25 mouse cellular contexts compared by ENCODE assay signal in genomic region chr14:80007686-80008085, GRCm38 (mm10). TPM values are rescaled to one million over a fixed set of nuclear protein-coding genes. Genes with fewer than 3 reads are reported as not detected.
DNase-seq lines count a peak whose midpoint lies in the region; ATAC-seq lines count a peak whose summit lies in the region.
"Had no signal": no experiment of that assay in that cellular context is flagged by ENCODE, and none has a peak within 500 bp of the region (broad histone marks: within the 10 kb centered on the region; RNA-seq: fewer than 3 reads in every experiment).

No protein-coding gene starts in this region.

- no peak overlapping the region for H3K4me3 ChIP-seq in midbrain, embryonic 13.5 days (replicated peaks)
- H3K4me3 ChIP-seq in midbrain, embryonic 11.5 days (ENCODE audit: low read depth, low read length), result no peak overlapping the region
- H3K4me3 ChIP-seq: forebrain, embryonic 10.5 days; forebrain, embryonic 13.5 days; heart, adult 2 months; heart, embryonic 10.5 days; heart, embryonic 13.5 days had no signal

- peak; percentile 33 for DNase-seq in kidney, adult 18-20 months
- DNase-seq in kidney, adult 8-10 months, result no peak
- peak; percentile 43 for DNase-seq in kidney, postnatal 14 days
- no peak for DNase-seq in kidney, postnatal 4 days
- no peak for DNase-seq in midbrain, embryonic 11.5 days (ENCODE audit: low spot score, missing footprints)
- DNase-seq: adrenal gland, postnatal 10 days; adrenal gland, postnatal 36 days; B cell, adult 2 months; cerebellum, adult 18-20 months; cerebellum, adult 9-10 months; cerebellum, postnatal 14 days; gastrocnemius, postnatal 10 days; gastrocnemius, postnatal 36 days; heart, adult 2 months; heart, postnatal 14 days; heart, postnatal 4 days had no signal

- no peak overlapping the region for H3K4me2 ChIP-seq in midbrain, embryonic 13.5 days (replicated peaks)
- no peak overlapping the region for H3K4me2 ChIP-seq in midbrain, embryonic 11.5 days
- H3K4me2 ChIP-seq: forebrain, embryonic 13.5 days; heart, embryonic 13.5 days had no signal

- H3K36me3 ChIP-seq in midbrain, embryonic 13.5 days, result no peaks in the 10 kb centered on the region
- H3K36me3 ChIP-seq in midbrain, embryonic 11.5 days (ENCODE audit: control insufficient read depth, insufficient read depth, low read length), result no peaks in the 10 kb centered on the region
- H3K36me3 ChIP-seq: forebrain, embryonic 10.5 days; G1E; heart, embryonic 10.5 days; heart, embryonic 13.5 days had no signal

- no peak for ATAC-seq in midbrain, embryonic 13.5 days
- ATAC-seq in midbrain, embryonic 11.5 days (ENCODE audit: low FRiP score), result no peak
- ATAC-seq: forebrain, embryonic 13.5 days; forebrain, embryonic 16.5 days; Patski had no signal

- WGBS in midbrain, embryonic 13.5 days, result 80% methylated on average over 3 of the region's 3 CpGs
- WGBS in midbrain, embryonic 11.5 days, result 89% methylated on average over 3 of the region's 3 CpGs

- H3K27ac ChIP-seq in midbrain, embryonic 13.5 days, result 0 out of 2 replicates have a peak overlapping the region, but pooled peaks have one; percentile 26
- no peak overlapping the region for H3K27ac ChIP-seq in midbrain, embryonic 11.5 days (ENCODE audit: low read depth, low read length)
- H3K27ac ChIP-seq: forebrain, embryonic 10.5 days; forebrain, embryonic 13.5 days; heart, adult 2 months; heart, embryonic 10.5 days; heart, embryonic 13.5 days had no signal

- no peak overlapping the region for H3K9ac ChIP-seq in midbrain, embryonic 13.5 days (replicated peaks)
- H3K9ac ChIP-seq in midbrain, embryonic 11.5 days (ENCODE audit: low read length), result no peak overlapping the region
- H3K9ac ChIP-seq: forebrain, embryonic 13.5 days; heart, embryonic 13.5 days had no signal

- H3K9me3 ChIP-seq in midbrain, embryonic 13.5 days, result no peaks in the 10 kb centered on the region
- H3K9me3 ChIP-seq in midbrain, embryonic 11.5 days (ENCODE audit: control insufficient read depth, low read length), result no peaks in the 10 kb centered on the region
- H3K9me3 ChIP-seq: forebrain, embryonic 10.5 days; forebrain, embryonic 13.5 days; heart, embryonic 10.5 days; heart, embryonic 13.5 days had no signal

- no peaks in the 10 kb centered on the region for H3K27me3 ChIP-seq in midbrain, embryonic 13.5 days
- H3K27me3 ChIP-seq in midbrain, embryonic 11.5 days (ENCODE audit: control insufficient read depth, insufficient read depth, low read length), result no peaks in the 10 kb centered on the region
- H3K27me3 ChIP-seq: CH12.LX; forebrain, embryonic 13.5 days; heart, embryonic 13.5 days had no signal

- H3K4me1 ChIP-seq in midbrain, embryonic 13.5 days (replicated peaks), result 0 out of 2 replicates have a peak, but pooled peaks cover 3% of the 10 kb centered on the region
- no peaks in the 10 kb centered on the region for H3K4me1 ChIP-seq in midbrain, embryonic 11.5 days (ENCODE audit: control insufficient read depth, insufficient read depth, low read length)
- H3K4me1 ChIP-seq: forebrain, embryonic 10.5 days; heart, embryonic 10.5 days; heart, embryonic 13.5 days had no signal

RNA-seq across cellular contexts. Expression of gene Olfm4, which starts 23.8 kb away (rescaled TPM):
- polyA plus RNA-seq in midbrain, embryonic 13.5 days (2015; fragmentation: Nextera tagmentation; extraction: Ambion mirVana), result 0.66 and 0.96 TPM in 2 replicates
- 0.33 and 0.46 TPM in 2 replicates for polyA plus RNA-seq in midbrain, embryonic 11.5 days (2014; fragmentation: Nextera tagmentation; extraction: Ambion mirVana)
- polyA plus RNA-seq: forebrain, embryonic 10.5 days; G1E; heart, adult 2 months; Patski had no signal

Comparison
In these comparisons a context has a peak if more than half of its experiments do, and no peak if none do; other contexts are left out.
1. DNase-seq: peak in kidney, adult 18-20 months (single experiment) and kidney, postnatal 14 days (single experiment); none in kidney, adult 8-10 months (0 of 2), kidney, postnatal 4 days (0 of 2) and midbrain, embryonic 11.5 days (single experiment).